In the genomic region with DNA sequence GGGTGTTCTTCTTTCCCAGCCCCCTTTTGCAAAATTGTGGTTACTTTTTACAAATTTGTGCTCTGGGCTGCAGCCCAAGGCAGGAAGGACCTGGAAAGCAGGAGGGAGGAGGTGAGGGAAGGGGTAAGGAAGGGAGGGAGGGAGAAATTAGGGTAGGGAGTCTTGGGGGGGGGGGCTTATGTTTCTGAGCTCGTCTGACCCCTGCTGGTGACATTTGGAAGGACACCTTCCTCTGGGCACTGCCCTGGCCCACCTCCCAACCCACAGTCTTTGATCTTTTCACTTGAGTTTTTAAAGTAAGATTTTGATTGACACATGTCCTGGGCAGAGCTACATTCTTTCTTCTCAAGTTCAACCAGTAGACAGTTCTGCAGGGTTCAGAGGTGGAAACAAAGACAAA, we compare ENCODE assay signal across 11 mouse cellular contexts. TPM values are rescaled to one million over a fixed set of nuclear protein-coding genes. Genes with fewer than 3 reads are reported as not detected.
DNase-seq lines count a peak whose midpoint lies in the region; ATAC-seq and TF ChIP-seq lines count a peak whose summit lies in the region.
"Had no signal": no experiment of that assay in that cellular context is flagged by ENCODE, and none has a peak within 500 bp of the region (broad histone marks: within the 10 kb centered on the region; RNA-seq: fewer than 3 reads in every experiment).

No protein-coding gene starts in this region.

- peak; percentile 44 for DNase-seq in adrenal gland, postnatal 14 days
- no peak for DNase-seq in adrenal gland, adult 18-20 months (ENCODE audit: low spot score in 2 of 2)
- DNase-seq in left cerebral cortex, adult 2 months (ENCODE audit: extremely low spot score in 1 of 2, low spot score in 2 of 2): no peak
- DNase-seq in left cerebral cortex, adult 9 months (ENCODE audit: low spot score in 2 of 2): no peak
- peak; percentile 51 for DNase-seq in CD4-positive helper T cell, adult 2 months (ENCODE audit: low read depth, low spot score)
- DNase-seq in cerebellum, adult 11-12 months: no peak
- DNase-seq: right cerebral cortex, postnatal 25 days had no signal

- H3K4me3 ChIP-seq in left cerebral cortex, adult 2 months: no peak overlapping the region
- H3K4me3 ChIP-seq: lung, embryonic 15.5 days had no signal

- intact Hi-C loops in left cerebral cortex, adult 2 months (cut with DNase I): loop anchor here (2.0 kb wide), 1 partner anchor 104 kb away; no protein-coding TSS in a partner anchor

- H3K27ac ChIP-seq in left cerebral cortex, adult 2 months: no peak overlapping the region
- H3K27ac ChIP-seq: lung, embryonic 15.5 days had no signal

- peak; percentile 48 for TF ChIP-seq CTCF in left cerebral cortex, adult 2 months (IDR thresholded peaks at IDR 0.05)

- ATAC-seq in megakaryocyte, adult 5-6 weeks (ENCODE audit: poor library complexity, severe bottlenecking): 0 out of 2 replicates have a peak, but pooled peaks have one; percentile 43
- ATAC-seq in erythroblast, adult 5-6 weeks (replicated peaks; ENCODE audit: low FRiP score, poor library complexity, severe bottlenecking): no peak

RNA-seq across cellular contexts. Expression of gene Rsph1, which starts 34.4 kb away (rescaled TPM):
- 6.4 and 6.7 TPM in 2 replicates for total RNA-seq in adrenal gland, postnatal 14 days (2021)
- total RNA-seq in adrenal gland, adult 18-20 months (2021): 1 to 10 TPM; 5.7 to 7.2 TPM
- total RNA-seq in left cerebral cortex, adult 2 months (2021): 10 to 100 TPM; 14.5 to 19.8 TPM
- total RNA-seq in megakaryocyte, adult 5-6 weeks (2015): 0.36 TPM in 2 replicates
- total RNA-seq in megakaryocyte, adult 5-6 weeks (2017): 0.66 and 1.1 TPM in 2 replicates
- total RNA-seq in erythroblast, adult 5-6 weeks (2015; ENCODE audit: low replicate concordance): not detected in 2 replicates
- not detected in 2 replicates for total RNA-seq in erythroblast, adult 5-6 weeks (2017; ENCODE audit: low replicate concordance)

RNA-seq across cellular contexts. Expression of gene Ubash3a, which starts 35.1 kb away (rescaled TPM):
- 0.63 and 3.1 TPM in 2 replicates for total RNA-seq in adrenal gland, postnatal 14 days (2021)
- under 1 TPM in 1 of 2 experiments, not detected in 1; 0.32 TPM for total RNA-seq in adrenal gland, adult 18-20 months (2021)
- total RNA-seq in left cerebral cortex, adult 2 months (2021): not detected
- 2.6 and 6.2 TPM in 2 replicates for total RNA-seq in megakaryocyte, adult 5-6 weeks (2015)
- 3.9 and 5.0 TPM in 2 replicates for total RNA-seq in megakaryocyte, adult 5-6 weeks (2017)
- total RNA-seq in erythroblast, adult 5-6 weeks (2015; ENCODE audit: low replicate concordance): 6.7 and 27.5 TPM in 2 replicates
- total RNA-seq in erythroblast, adult 5-6 weeks (2017; ENCODE audit: low replicate concordance): 6.3 and 9.6 TPM in 2 replicates
- total RNA-seq: heart, postnatal 25 days had no signal

RNA-seq across cellular contexts. Expression of gene Slc37a1, which starts 43.8 kb away (rescaled TPM):
- total RNA-seq in adrenal gland, postnatal 14 days (2021): 6.7 and 13.3 TPM in 2 replicates
- 10 to 100 TPM in 1 of 2 experiments, 1 to 10 TPM in 1; 8.9 to 10.4 TPM for total RNA-seq in adrenal gland, adult 18-20 months (2021)
- 10 to 100 TPM in 1 of 2 experiments, 1 to 10 TPM in 1; 9.4 to 12.0 TPM for total RNA-seq in left cerebral cortex, adult 2 months (2021)
- total RNA-seq in megakaryocyte, adult 5-6 weeks (2015): 6.3 and 8.1 TPM in 2 replicates
- total RNA-seq in megakaryocyte, adult 5-6 weeks (2017): 3.9 and 10.6 TPM in 2 replicates
- total RNA-seq in erythroblast, adult 5-6 weeks (2015; ENCODE audit: low replicate concordance): 0.58 and 2.7 TPM in 2 replicates
- total RNA-seq in erythroblast, adult 5-6 weeks (2017; ENCODE audit: low replicate concordance): 1.1 and 7.0 TPM in 2 replicates

RNA-seq across cellular contexts. Expression of gene Tmprss3, which starts 44.0 kb away (rescaled TPM):
- total RNA-seq in adrenal gland, postnatal 14 days (2021): 0.11 TPM in 1 of 2 replicates, not detected in the other
- total RNA-seq in adrenal gland, adult 18-20 months (2021): not detected
- total RNA-seq in left cerebral cortex, adult 2 months (2021): not detected
- 0.23 and 0.56 TPM in 2 replicates for total RNA-seq in megakaryocyte, adult 5-6 weeks (2015)
- 0.16 and 0.26 TPM in 2 replicates for total RNA-seq in megakaryocyte, adult 5-6 weeks (2017)
- total RNA-seq in erythroblast, adult 5-6 weeks (2015; ENCODE audit: low replicate concordance): not detected in 2 replicates
- not detected in 2 replicates for total RNA-seq in erythroblast, adult 5-6 weeks (2017; ENCODE audit: low replicate concordance)
- total RNA-seq: heart, postnatal 25 days had no signal

Comparison
In these comparisons a context has a peak if more than half of its experiments do, and no peak if none do; other contexts are left out.
1. DNase-seq: peak in adrenal gland, postnatal 14 days (single experiment) and CD4-positive helper T cell, adult 2 months (single experiment); none in adrenal gland, adult 18-20 months (0 of 2), left cerebral cortex, adult 2 months (0 of 2), left cerebral cortex, adult 9 months (0 of 2) and cerebellum, adult 11-12 months (single experiment).